Mouse (Mus musculus): ENCODE results near the gene Dctn2. TPM values are rescaled to one million over a fixed set of nuclear protein-coding genes. Genes with fewer than 3 reads are reported as not detected.

The Dctn2 gene
- polyA plus RNA-seq, 1 experiment from 2014 or later, result 110 TPM

- Histone ChIP-seq H3K79me2 (ENCODE audit: inconsistent target) (peaks cover 13% of the 10 kb centered on the region), H3K27ac (peak overlapping the region; percentile 95), H3K4me3 (ENCODE audit: inconsistent target) (peak overlapping the region; percentile 79), H3K36me3 (ENCODE audit: inconsistent target) (peaks cover 22% of the 10 kb centered on the region; the same call in 1 of the 2 replicates)
- 9% methylated on average over 17 of the region's 17 CpGs for WGBS (ENCODE audit: missing documents)
Measured at GRCm38 (mm10) chr10:127323131-127323855, 57.1 kb downstream of the Dctn2 start.

- Histone ChIP-seq H3K4me3 (ENCODE audit: inconsistent target) (peak overlapping the region; percentile 79), H3K79me2 (ENCODE audit: inconsistent target) (peaks cover 13% of the 10 kb centered on the region), H3K27ac (peak overlapping the region; percentile 95), H3K36me3 (ENCODE audit: inconsistent target) (peaks cover 34% of the 10 kb centered on the region; the same call in 1 of the 2 replicates)
- 0% methylated on average over 7 of the region's 7 CpGs for WGBS (ENCODE audit: missing documents)
Measured at GRCm38 (mm10) chr10:127324495-127324894, 58.3 kb downstream of the Dctn2 start.

- H3K4me3 ChIP-seq (ENCODE audit: inconsistent target), result no peak overlapping the region
- H3K27ac ChIP-seq, result no peak overlapping the region
- H3K79me2 ChIP-seq (ENCODE audit: inconsistent target), result peaks cover 13% of the 10 kb centered on the region
- WGBS (ENCODE audit: missing documents), result 28% methylated on average over 14 of the region's 14 CpGs
- peaks cover 45% of the 10 kb centered on the region; the same call in 1 of the 2 replicates for H3K36me3 ChIP-seq (ENCODE audit: inconsistent target)
Measured at GRCm38 (mm10) chr10:127325454-127326016, 59.4 kb downstream of the Dctn2 start.

DNA sequence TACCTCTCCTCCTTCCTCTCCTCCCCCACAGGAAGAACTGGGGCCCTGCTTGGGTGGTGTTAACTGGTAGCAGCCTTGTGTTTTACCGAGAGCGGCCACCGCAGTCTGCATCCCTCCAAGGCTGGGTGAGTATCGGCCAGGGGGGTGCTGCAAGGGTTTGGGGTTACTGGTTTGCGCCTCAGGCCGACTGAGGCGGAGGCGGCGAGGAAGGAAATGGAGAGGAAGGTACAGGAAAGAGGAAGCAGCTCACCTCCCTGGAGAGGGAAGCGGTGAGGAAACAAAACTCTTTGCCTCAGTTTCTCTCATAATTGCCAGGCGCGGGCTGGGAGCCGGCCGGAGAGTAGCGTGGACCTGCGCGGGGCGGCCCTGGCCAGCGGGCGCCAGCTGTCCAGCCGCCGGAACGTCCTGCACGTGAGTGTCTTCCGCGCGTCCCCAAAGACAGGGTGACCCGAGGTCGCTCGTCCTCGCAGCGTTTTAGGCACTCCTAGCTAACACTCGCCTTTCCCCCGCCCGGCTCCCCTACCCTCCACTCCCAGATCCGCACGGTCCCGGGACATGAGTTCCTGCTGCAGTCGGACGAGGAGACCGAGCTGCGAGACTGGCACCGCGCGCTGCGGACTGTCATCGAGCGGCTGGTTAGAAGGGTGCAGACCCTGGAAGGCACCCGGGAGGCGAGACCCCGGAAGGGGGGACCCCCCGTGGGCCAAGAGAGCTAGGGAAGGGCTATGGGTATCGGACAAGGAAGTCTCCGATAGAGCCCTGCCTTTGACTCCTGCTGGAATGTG lies 60.0 kb downstream of the Dctn2 start:
- Histone ChIP-seq H3K4me3 (ENCODE audit: inconsistent target) (no peak overlapping the region), H3K27ac (no peak overlapping the region), H3K79me2 (ENCODE audit: inconsistent target) (peaks cover 13% of the 10 kb centered on the region), H3K36me3 (ENCODE audit: inconsistent target) (peaks cover 45% of the 10 kb centered on the region; the same call in 1 of the 2 replicates)
- 56% methylated on average over 48 of the region's 54 CpGs for WGBS (ENCODE audit: missing documents)

DNA sequence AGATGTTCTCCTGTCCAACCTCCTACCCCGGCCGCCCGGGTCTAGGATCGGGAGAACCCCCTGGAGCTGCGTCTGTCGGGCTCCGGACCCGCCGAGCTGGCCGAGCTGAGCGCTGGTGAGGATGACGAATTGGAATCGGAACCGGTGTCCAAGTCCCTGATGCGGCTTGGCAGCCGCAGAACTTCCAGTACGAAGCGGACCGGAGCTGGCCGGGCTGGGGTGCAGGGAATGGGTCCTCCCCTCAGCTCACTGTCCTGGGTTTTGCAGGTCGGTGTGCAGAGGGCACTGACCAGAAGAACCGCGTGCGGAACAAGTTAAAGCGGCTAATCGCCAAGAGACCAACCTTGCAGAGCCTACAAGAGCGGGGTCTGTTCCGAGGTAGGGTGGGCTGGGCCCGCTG lies 60.7 kb downstream of the Dctn2 start:
- Histone ChIP-seq H3K36me3 (ENCODE audit: inconsistent target) (peaks cover 45% of the 10 kb centered on the region; the same call in 1 of the 2 replicates), H3K27ac (no peak overlapping the region), H3K79me2 (ENCODE audit: inconsistent target) (peaks cover 13% of the 10 kb centered on the region), H3K4me3 (ENCODE audit: inconsistent target) (no peak overlapping the region)
- WGBS (ENCODE audit: missing documents), result 90% methylated on average over 14 of the region's 29 CpGs

DNA sequence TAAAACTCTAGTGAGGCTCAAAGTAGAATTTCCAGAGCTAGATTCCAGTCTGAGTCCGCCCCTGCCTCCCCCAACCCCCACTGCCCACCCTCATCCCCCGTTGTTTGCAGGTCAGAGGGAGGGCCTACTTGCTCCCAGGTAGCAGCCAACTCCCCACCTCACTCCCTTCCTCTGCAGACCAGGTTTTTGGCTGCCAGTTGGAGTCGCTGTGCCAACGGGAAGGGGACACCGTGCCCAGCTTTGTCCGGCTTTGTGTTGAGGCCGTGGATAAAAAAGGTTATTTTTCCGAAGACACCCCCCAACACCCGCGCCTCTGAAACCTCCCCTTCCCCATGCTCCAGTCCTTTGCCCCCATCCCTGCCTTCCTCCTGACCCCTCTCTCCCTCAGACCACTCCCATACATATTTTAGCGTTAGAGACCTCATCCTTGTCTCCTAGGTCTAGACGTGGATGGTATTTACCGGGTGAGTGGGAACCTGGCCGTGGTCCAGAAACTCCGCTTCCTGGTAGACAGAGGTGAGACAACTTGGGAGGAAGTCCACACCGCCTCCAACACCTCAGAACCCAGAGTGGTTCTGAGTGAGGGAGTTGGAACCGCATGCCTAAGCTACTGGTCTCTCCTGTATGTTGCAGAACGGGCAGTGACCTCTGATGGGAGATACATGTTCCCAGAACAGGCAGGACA lies 61.4 kb downstream of the Dctn2 start:
- Histone ChIP-seq H3K27ac (no peak overlapping the region), H3K79me2 (ENCODE audit: inconsistent target) (peaks cover 13% of the 10 kb centered on the region), H3K36me3 (ENCODE audit: inconsistent target) (peaks cover 45% of the 10 kb centered on the region; the same call in 1 of the 2 replicates), H3K4me3 (ENCODE audit: inconsistent target) (no peak overlapping the region)
- WGBS (ENCODE audit: missing documents), result 88% methylated on average over 16 of the region's 18 CpGs

DNA sequence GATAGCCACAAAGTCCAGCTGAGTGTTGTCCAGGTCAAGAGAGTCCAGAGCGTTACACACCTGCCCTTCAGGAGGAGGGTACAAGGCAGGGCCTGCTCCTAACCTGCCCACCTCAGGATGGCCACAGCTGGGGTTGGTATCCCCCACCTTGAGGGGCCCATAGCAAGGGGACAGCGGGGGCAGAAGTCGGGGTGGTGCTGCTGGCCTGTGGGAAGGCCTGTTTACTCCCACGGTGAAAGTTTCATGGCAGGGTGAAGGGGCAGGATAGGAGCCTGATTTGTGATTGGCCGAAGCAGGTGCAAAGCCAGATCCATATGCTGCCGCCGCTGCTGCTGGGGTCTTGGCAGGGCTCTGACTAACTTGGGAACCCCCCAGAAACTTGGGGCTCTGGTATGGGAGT lies 64.0 kb downstream of the Dctn2 start:
- H3K36me3 ChIP-seq (ENCODE audit: inconsistent target), result peaks cover 45% of the 10 kb centered on the region; the same call in 1 of the 2 replicates
- WGBS (ENCODE audit: missing documents), result 94% methylated on average over 7 of the region's 7 CpGs

More for the DNA sequence above, 64.0 kb downstream of the Dctn2 start:
- Histone ChIP-seq H3K27ac (no peak overlapping the region), H3K79me2 (ENCODE audit: inconsistent target) (no peaks in the 10 kb centered on the region; the same call in 1 of the 2 replicates), H3K4me3 (ENCODE audit: inconsistent target) (no peak overlapping the region)

Other genes with a start within 250 kb of the Dctn2 start
- 4.9 to 22.2 TPM (median 12.8 TPM) in 3 replicates for gene Tsfm, start 235.5 kb upstream of the Dctn2 start, polyA plus RNA-seq (2018)
- gene Mettl1, start 225.0 kb upstream of the Dctn2 start, polyA plus RNA-seq (2018), result 3.0 to 14.9 TPM (median 4.6 TPM) in 3 replicates
- not detected in 3 replicates for gene Eef1akmt3, start 224.9 kb upstream of the Dctn2 start, polyA plus RNA-seq (2018)
- not detected in 3 replicates for gene Cyp27b1, start 218.1 kb upstream of the Dctn2 start, polyA plus RNA-seq (2018)
- 1.4 to 1.6 TPM (median 1.5 TPM) in 3 replicates for gene March9, start 206.2 kb upstream of the Dctn2 start, polyA plus RNA-seq (2018)
- 131 to 178 TPM (median 145 TPM) in 3 replicates for gene Cdk4, start 202.8 kb upstream of the Dctn2 start, polyA plus RNA-seq (2018)
- 104 to 129 TPM (median 119 TPM) in 3 replicates for gene Tspan31, start 196.1 kb upstream of the Dctn2 start, polyA plus RNA-seq (2018)
- gene Agap2, start 191.1 kb upstream of the Dctn2 start, polyA plus RNA-seq (2018), result 0.25 to 0.89 TPM (median 0.42 TPM) in 3 replicates
- gene Os9, start 145.2 kb upstream of the Dctn2 start, polyA plus RNA-seq (2018), result 173 to 355 TPM (median 215 TPM) in 3 replicates
- gene B4galnt1, start 101.1 kb upstream of the Dctn2 start, polyA plus RNA-seq (2018), result 37.2 to 59.2 TPM (median 48.4 TPM) in 3 replicates
- gene Slc26a10, start 85.7 kb upstream of the Dctn2 start, polyA plus RNA-seq (2018), result 1.2 TPM in 1 of 3 replicates, not detected in the others
- not detected in 3 replicates for gene Arhgef25, start 76.3 kb upstream of the Dctn2 start, polyA plus RNA-seq (2018)
- 10.9 to 46.7 TPM (median 15.1 TPM) in 3 replicates for gene Dtx3, start 70.6 kb upstream of the Dctn2 start, polyA plus RNA-seq (2018)
- 33.0 to 42.7 TPM (median 40.2 TPM) in 3 replicates for gene Pip4k2c, start 54.8 kb upstream of the Dctn2 start, polyA plus RNA-seq (2018)
- 0.61 to 0.67 TPM (median 0.63 TPM) in 3 replicates for gene Kif5a, start 3.0 kb upstream of the Dctn2 start, polyA plus RNA-seq (2018)
- 13.5 to 25.4 TPM (median 19.5 TPM) in 3 replicates for gene Mbd6, start 22.6 kb downstream of the Dctn2 start, polyA plus RNA-seq (2018)
- 19.9 to 28.8 TPM (median 20.2 TPM) in 3 replicates for gene Mars, start 45.4 kb downstream of the Dctn2 start, polyA plus RNA-seq (2018)
- gene Arhgap9, start 55.6 kb downstream of the Dctn2 start, polyA plus RNA-seq (2018), result 48.5 to 115 TPM (median 70.4 TPM) in 3 replicates
- gene Gli1, start 75.6 kb downstream of the Dctn2 start, polyA plus RNA-seq (2018), result not detected in 3 replicates
- not detected in 3 replicates for gene Inhbe, start 88.0 kb downstream of the Dctn2 start, polyA plus RNA-seq (2018)
- gene Inhbc, start 104.1 kb downstream of the Dctn2 start, polyA plus RNA-seq (2018), result not detected in 3 replicates
- 68.8 to 168 TPM (median 68.9 TPM) in 3 replicates for gene R3hdm2, start 114.0 kb downstream of the Dctn2 start, polyA plus RNA-seq (2018)
- 0.09 to 0.59 TPM in 2 of 3 replicates, not detected in the other for gene Stac3, start 235.3 kb downstream of the Dctn2 start, polyA plus RNA-seq (2018)
- not detected in 3 replicates for gene Ndufa4l2, start 248.6 kb downstream of the Dctn2 start, polyA plus RNA-seq (2018)

All from macrophage (primary cell).